Mouse (Mus musculus) embryonic facial prominence, embryonic 10.5 days (tissue): ENCODE results near the gene Slc16a8. TPM values are rescaled to one million over a fixed set of nuclear protein-coding genes. Genes with fewer than 3 reads are reported as not detected.

Experiments
- DNase-seq: peaks from one replicate; pipeline ENCODE4 v3.0.0-alpha.2; 2017; ENCODE audit warnings: low spot score
- H3K27ac ChIP-seq: fragments of 300-500 bp; sonication (generic); replicated peaks from 2 replicates; pipeline ENCODE4 v1.5.1; 2016; ENCODE audit warnings: mild to moderate bottlenecking
- H3K27me3 ChIP-seq: fragments of 300-500 bp; sonication (generic); replicated peaks from 2 replicates; pipeline ENCODE4 v1.6.1; 2016; ENCODE audit warnings: low read depth, mild to moderate bottlenecking; ENCODE audit not compliant: poor library complexity, severe bottlenecking
- H3K36me3 ChIP-seq: fragments of 300-500 bp; sonication (generic); replicated peaks from 2 replicates; pipeline ENCODE4 v1.6.1; 2016; ENCODE audit warnings: mild to moderate bottlenecking, moderate library complexity
- H3K4me1 ChIP-seq: fragments of 300-500 bp; sonication (generic); 2 replicates; pipeline ENCODE4 v1.6.1; 2016
- H3K4me3 ChIP-seq: fragments of 300-500 bp; sonication (generic); 2 replicates; pipeline ENCODE4 v1.5.1; 2016; ENCODE audit warnings: mild to moderate bottlenecking, moderate library complexity
- H3K9me3 ChIP-seq: fragments of 300-500 bp; sonication (generic); 2 replicates; pipeline ENCODE4 v1.6.1; 2016; ENCODE audit warnings: mild to moderate bottlenecking
- WGBS: fragments of 180-500 bp; shearing (Covaris S2); methylation state at CpG from one replicate; pipeline ENCODE4 v1.1.7; 2016; 5-methylcytosine and 5-hydroxymethylcytosine counted together
- polyA plus RNA-seq: library from polyadenylated mRNA; unstranded; fragments of >200 nt; fragmentation: Nextera tagmentation; extraction: Ambion mirVana; gene quantifications from 2 replicates; pipeline ENCODE4 v1.2.1, GENCODE M21; 2016

The Slc16a8 gene
- 0.16 and 0.34 TPM in 2 replicates for polyA plus RNA-seq

- peaks cover 1% of the 10 kb centered on the region; the same call in 1 of the 2 replicates for H3K36me3 ChIP-seq
- H3K27ac ChIP-seq, result no peak within 1 kb of the TSS
- DNase-seq, result no peak
- H3K4me1 ChIP-seq, result peaks cover 55% of the 10 kb centered on the region
- no peak within 1 kb of the TSS for H3K4me3 ChIP-seq
- 24% methylated on average over 3 of the region's 3 CpGs for WGBS
- H3K9me3 ChIP-seq, result no peaks in the 10 kb centered on the region
- peaks cover 76% of the 10 kb centered on the region for H3K27me3 ChIP-seq
Observed at GRCm38 (mm10) chr15:79254661-79255060, at the start of gene Slc16a8. Gene Slc16a8, minus strand, starts transcription at chr15:79254761.

GRCm38 (mm10) chr15:79303725-79304124 lies 49.2 kb upstream of the Slc16a8 start:
- H3K4me1 ChIP-seq, result peaks cover 8% of the 10 kb centered on the region
- H3K36me3 ChIP-seq, result peaks cover 69% of the 10 kb centered on the region
- WGBS, result 86% methylated on average over 8 of the region's 8 CpGs
- no peaks in the 10 kb centered on the region for H3K9me3 ChIP-seq
- H3K27me3 ChIP-seq, result no peaks in the 10 kb centered on the region
- H3K27ac ChIP-seq, result no peak overlapping the region
- no peak overlapping the region for H3K4me3 ChIP-seq
- no peak for DNase-seq

- no peak for DNase-seq
- WGBS, result 83% methylated on average over 2 of the region's 2 CpGs
- Histone ChIP-seq H3K4me3 (no peak overlapping the region), H3K27ac (no peak overlapping the region), H3K36me3 (peaks cover 38% of the 10 kb centered on the region), H3K9me3 (no peaks in the 10 kb centered on the region), H3K27me3 (no peaks in the 10 kb centered on the region), H3K4me1 (peaks cover 14% of the 10 kb centered on the region)
Observed at GRCm38 (mm10) chr15:79299563-79300155, 45.1 kb upstream of the Slc16a8 start.

GRCm38 (mm10) chr15:79298553-79298952 lies 44.0 kb upstream of the Slc16a8 start:
- 88% methylated on average over 6 of the region's 6 CpGs for WGBS
- peaks cover 27% of the 10 kb centered on the region for H3K36me3 ChIP-seq

GRCm38 (mm10) chr15:79292779-79293178 lies 38.2 kb upstream of the Slc16a8 start:
- Histone ChIP-seq H3K4me1 (no peaks in the 10 kb centered on the region), H3K27ac (no peak overlapping the region), H3K9me3 (no peaks in the 10 kb centered on the region), H3K27me3 (no peaks in the 10 kb centered on the region), H3K4me3 (no peak overlapping the region), H3K36me3 (peaks cover 17% of the 10 kb centered on the region; the same call in 1 of the 2 replicates)
- no peak for DNase-seq
- 91% methylated on average over 9 of the region's 9 CpGs for WGBS

More at GRCm38 (mm10) chr15:79298553-79298952, 44.0 kb upstream of the Slc16a8 start:
- H3K4me1 ChIP-seq, result peaks cover 14% of the 10 kb centered on the region
- 0 out of 2 replicates have a peak overlapping the region, but pooled peaks have one; percentile 8 for H3K27ac ChIP-seq
- H3K27me3 ChIP-seq, result no peaks in the 10 kb centered on the region
- no peak for DNase-seq
- no peak overlapping the region for H3K4me3 ChIP-seq
- no peaks in the 10 kb centered on the region for H3K9me3 ChIP-seq

GRCm38 (mm10) chr15:79290340-79290739 lies 35.8 kb upstream of the Slc16a8 start:
- no peak overlapping the region for H3K27ac ChIP-seq
- H3K4me3 ChIP-seq, result no peak overlapping the region
- H3K36me3 ChIP-seq, result peaks cover 38% of the 10 kb centered on the region
- H3K9me3 ChIP-seq, result no peaks in the 10 kb centered on the region
- WGBS, result 85% methylated on average over 3 of the region's 3 CpGs
- peaks cover 6% of the 10 kb centered on the region for H3K4me1 ChIP-seq
- H3K27me3 ChIP-seq, result no peaks in the 10 kb centered on the region
- DNase-seq, result no peak

GRCm38 (mm10) chr15:79289441-79289840 lies 34.9 kb upstream of the Slc16a8 start:
- H3K4me3 ChIP-seq, result no peak overlapping the region
- no peaks in the 10 kb centered on the region for H3K9me3 ChIP-seq
- no peaks in the 10 kb centered on the region for H3K27me3 ChIP-seq
- peaks cover 8% of the 10 kb centered on the region for H3K4me1 ChIP-seq
- no peak for DNase-seq
- WGBS, result 90% methylated on average over 12 of the region's 12 CpGs
- H3K36me3 ChIP-seq, result peaks cover 38% of the 10 kb centered on the region
- no peak overlapping the region for H3K27ac ChIP-seq

- no peak overlapping the region for H3K27ac ChIP-seq
- 87% methylated on average over 3 of the region's 3 CpGs for WGBS
Observed at GRCm38 (mm10) chr15:79288387-79288786, 33.8 kb upstream of the Slc16a8 start.

GRCm38 (mm10) chr15:79287091-79287490 lies 32.5 kb upstream of the Slc16a8 start:
- Histone ChIP-seq H3K27me3 (no peaks in the 10 kb centered on the region), H3K4me3 (no peak overlapping the region), H3K27ac (no peak overlapping the region), H3K9me3 (no peaks in the 10 kb centered on the region), H3K4me1 (peaks cover 8% of the 10 kb centered on the region), H3K36me3 (peaks cover 38% of the 10 kb centered on the region)
- DNase-seq, result no peak
- 92% methylated on average over 7 of the region's 7 CpGs for WGBS

More at GRCm38 (mm10) chr15:79288387-79288786, 33.8 kb upstream of the Slc16a8 start:
- Histone ChIP-seq H3K36me3 (peaks cover 38% of the 10 kb centered on the region), H3K27me3 (no peaks in the 10 kb centered on the region), H3K9me3 (no peaks in the 10 kb centered on the region), H3K4me3 (no peak overlapping the region), H3K4me1 (peaks cover 8% of the 10 kb centered on the region)
- no peak for DNase-seq

GRCm38 (mm10) chr15:79286141-79286540 lies 31.6 kb upstream of the Slc16a8 start:
- Histone ChIP-seq H3K4me1 (peaks cover 15% of the 10 kb centered on the region), H3K36me3 (peaks cover 38% of the 10 kb centered on the region), H3K27me3 (no peaks in the 10 kb centered on the region), H3K4me3 (no peak overlapping the region), H3K27ac (no peak overlapping the region), H3K9me3 (no peaks in the 10 kb centered on the region)
- 90% methylated on average over 7 of the region's 7 CpGs for WGBS
- DNase-seq, result no peak

GRCm38 (mm10) chr15:79285399-79285798 lies 30.8 kb upstream of the Slc16a8 start, which contains the start of gene Baiap2l2:
Gene Baiap2l2, minus strand, starts transcription at chr15:79285537.
- 67% methylated on average over 10 of the region's 10 CpGs for WGBS
- Histone ChIP-seq H3K36me3 (peaks cover 38% of the 10 kb centered on the region), H3K27ac (no peak within 1 kb of the TSS), H3K4me1 (peaks cover 19% of the 10 kb centered on the region), H3K27me3 (no peaks in the 10 kb centered on the region), H3K9me3 (no peaks in the 10 kb centered on the region), H3K4me3 (no peak within 1 kb of the TSS)
- no peak for DNase-seq

- WGBS, result 86% methylated on average over 4 of the region's 4 CpGs
- no peaks in the 10 kb centered on the region for H3K9me3 ChIP-seq
- H3K27ac ChIP-seq, result no peak overlapping the region
- peaks cover 27% of the 10 kb centered on the region for H3K36me3 ChIP-seq
- no peak overlapping the region for H3K4me3 ChIP-seq
- H3K4me1 ChIP-seq, result peaks cover 19% of the 10 kb centered on the region
- DNase-seq, result no peak
- no peaks in the 10 kb centered on the region for H3K27me3 ChIP-seq
Observed at GRCm38 (mm10) chr15:79283371-79283770, 28.8 kb upstream of the Slc16a8 start.

- H3K27me3 ChIP-seq, result no peaks in the 10 kb centered on the region
- peaks cover 18% of the 10 kb centered on the region for H3K36me3 ChIP-seq
- no peaks in the 10 kb centered on the region for H3K9me3 ChIP-seq
- H3K4me3 ChIP-seq, result no peak overlapping the region
- WGBS, result 80% methylated on average over 5 of the region's 5 CpGs
- peaks cover 19% of the 10 kb centered on the region for H3K4me1 ChIP-seq
- H3K27ac ChIP-seq, result no peak overlapping the region
- no peak for DNase-seq
Observed at GRCm38 (mm10) chr15:79282434-79282833, 27.9 kb upstream of the Slc16a8 start.
